Mouse (Mus musculus) thymus, postnatal 0 days (tissue): Measurements from ENCODE around the gene Ak1. TPM values are rescaled to one million over a fixed set of nuclear protein-coding genes. Genes with fewer than 3 reads are reported as not detected.
A peak's percentile ranks its signal among the peaks of the same experiment; 100 is the strongest.

Experiments
- DNase-seq: peaks from one replicate; pipeline ENCODE4 v3.0.0-alpha.2; 2015; ENCODE audit warnings: low spot score
- polyA plus RNA-seq: library from polyadenylated mRNA; unstranded; fragments of >200 nt; fragmentation: Nextera tagmentation; extraction: Ambion mirVana; gene quantifications from 2 replicates; pipeline ENCODE4 v1.2.1, GENCODE M21; 2015

The Ak1 gene
- 2.0 and 2.4 TPM in 2 replicates for polyA plus RNA-seq

DNA sequence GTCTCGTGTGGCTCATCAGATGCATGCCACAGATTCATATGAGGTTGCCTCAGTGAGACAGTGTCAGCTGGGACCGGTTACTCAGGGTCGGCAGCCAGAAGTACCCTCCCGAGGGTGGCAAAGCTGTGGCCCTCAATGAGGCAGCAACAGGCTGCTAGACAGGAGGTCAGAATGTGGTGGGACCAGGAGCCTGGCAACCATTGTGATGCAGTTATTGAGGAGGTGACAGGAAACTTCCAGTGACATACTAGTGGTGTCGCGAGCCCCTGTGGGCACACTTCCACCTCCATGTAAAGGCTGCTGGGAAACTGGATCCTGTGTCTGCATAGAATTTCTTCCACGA lies at the start of gene Ak1:
Ak1 (plus strand) TSS at position 242 of the 343 bp plus-strand sequence.
- DNase-seq, result no peak

DNA sequence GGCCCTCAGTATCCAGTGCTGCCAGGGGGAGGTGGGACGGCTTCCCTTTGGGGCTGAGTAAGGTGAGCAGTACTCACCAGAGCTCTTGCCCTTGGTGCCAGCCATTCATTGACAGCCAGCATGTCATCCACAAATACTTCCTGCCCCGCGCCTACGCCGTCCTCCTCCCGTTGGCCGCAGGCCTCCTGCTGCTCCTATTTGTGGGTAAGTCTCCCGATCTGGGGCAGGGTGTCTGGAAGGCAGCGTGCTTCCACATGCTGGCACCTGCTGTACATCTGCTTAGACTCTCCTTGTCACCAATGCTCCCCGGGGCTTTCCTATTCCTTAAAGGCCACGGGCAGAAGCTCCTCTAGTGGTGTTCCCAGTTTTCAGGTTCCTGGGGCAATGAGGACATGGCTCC lies 49.4 kb upstream of the Ak1 start:
- no peak for DNase-seq

DNA sequence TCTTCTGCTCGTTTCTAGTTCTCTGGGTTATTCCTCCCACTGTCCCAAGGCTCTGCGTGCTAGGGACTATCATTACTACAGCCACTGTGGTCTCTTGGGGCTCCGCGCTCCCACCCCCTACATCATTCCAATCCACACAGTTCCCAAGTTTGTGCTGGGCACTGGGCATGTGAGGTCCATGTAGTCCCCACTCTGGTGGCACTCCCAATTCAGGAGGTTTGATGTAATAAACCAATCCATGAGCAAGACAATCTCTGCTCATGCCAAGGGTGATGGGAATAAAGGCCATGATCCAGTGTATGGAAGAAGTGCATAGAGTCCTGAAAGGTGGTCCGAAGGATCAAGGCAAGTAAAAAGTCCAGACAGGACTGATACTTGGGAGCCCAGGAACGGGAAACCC lies 47.1 kb upstream of the Ak1 start, which contains the start of gene Pip5kl1:
Pip5kl1 (plus strand) TSS at position 301 of the 400 bp plus-strand sequence.
- DNase-seq, result no peak

DNA sequence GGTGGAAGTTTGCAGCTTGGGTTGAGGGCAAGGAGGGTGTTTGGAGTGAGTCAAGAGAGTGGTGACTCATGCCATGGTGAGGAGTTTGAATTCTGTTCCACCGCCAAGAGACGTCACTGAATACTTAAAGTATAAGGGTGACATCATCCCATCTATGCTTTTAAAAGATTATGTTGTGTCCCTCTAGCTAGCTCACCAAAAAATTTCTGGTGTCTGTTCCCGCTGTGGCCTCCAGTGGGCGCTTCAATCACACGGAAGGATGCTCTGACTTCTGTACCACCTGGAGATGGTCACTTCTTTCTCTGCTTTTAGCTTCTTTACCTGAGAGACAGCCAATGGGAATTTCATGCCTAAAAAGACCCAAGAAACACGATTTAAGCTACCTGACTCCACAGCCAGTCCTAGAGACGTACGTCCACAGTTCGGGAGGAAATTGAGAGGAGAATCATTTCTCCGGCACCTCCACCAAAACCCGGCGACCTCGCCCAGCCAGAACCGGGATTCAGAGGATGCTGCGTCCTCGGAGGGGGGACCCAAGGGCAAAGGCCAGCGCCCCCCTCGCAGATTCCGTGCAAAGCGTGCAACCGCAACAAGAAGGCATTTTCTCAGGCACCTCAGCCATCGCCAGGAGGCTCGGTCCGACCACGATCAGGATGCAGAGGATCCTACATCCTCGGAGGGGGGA lies 46.5 kb upstream of the Ak1 start:
- DNase-seq, result peak; percentile 73

DNA sequence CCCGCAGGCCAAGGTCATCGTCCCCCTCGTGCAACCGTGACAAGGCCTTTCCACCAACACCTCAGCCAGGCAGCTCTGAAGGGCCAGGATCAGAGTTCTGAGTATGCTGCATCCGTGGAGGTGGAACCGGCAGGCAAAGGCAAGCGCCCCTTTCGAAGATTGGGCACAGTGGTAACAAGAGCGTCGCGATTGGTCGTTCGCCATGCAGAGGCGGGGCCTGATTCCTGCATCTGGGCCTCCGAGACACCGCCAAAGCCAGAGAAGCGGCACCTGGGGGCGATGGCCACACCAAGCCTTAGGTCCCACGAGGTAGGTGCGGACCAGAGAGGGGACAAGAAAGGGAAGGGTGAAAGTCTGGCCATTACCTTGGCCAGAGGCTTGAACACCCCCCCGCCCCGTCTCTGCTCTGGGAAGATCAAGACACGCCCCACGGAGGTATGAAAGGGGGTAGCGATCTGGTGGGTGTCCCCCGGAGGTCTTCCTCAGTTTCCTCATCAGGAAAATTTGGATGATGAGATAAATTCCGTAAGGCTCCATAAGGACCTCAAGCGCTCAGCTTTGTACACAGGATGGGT lies 45.9 kb upstream of the Ak1 start, which contains the start of gene 9430097D07Rik:
9430097D07Rik (minus strand) TSS at position 99 of the 575 bp plus-strand sequence.
- DNase-seq, result peak; percentile 76

DNA sequence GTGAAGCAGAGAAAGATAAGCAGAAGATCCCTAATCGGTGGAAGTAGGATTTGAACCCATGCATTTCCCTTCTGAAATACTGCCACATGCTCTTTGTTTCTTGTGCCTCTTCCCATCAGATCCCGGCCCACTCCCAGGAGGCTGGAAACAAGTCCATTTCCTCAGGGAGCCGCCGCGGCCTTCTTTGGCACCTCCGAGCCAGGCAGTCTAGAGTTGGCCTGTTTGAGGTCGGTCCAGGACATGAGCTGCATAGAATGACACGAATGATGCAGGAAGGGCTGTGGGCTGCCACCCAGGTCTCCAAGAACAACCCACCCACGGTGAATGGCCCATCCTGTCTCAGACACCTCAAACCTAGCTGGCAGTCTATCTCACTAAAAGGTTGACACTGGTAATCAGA lies 45.0 kb upstream of the Ak1 start:
- DNase-seq, result no peak

DNA sequence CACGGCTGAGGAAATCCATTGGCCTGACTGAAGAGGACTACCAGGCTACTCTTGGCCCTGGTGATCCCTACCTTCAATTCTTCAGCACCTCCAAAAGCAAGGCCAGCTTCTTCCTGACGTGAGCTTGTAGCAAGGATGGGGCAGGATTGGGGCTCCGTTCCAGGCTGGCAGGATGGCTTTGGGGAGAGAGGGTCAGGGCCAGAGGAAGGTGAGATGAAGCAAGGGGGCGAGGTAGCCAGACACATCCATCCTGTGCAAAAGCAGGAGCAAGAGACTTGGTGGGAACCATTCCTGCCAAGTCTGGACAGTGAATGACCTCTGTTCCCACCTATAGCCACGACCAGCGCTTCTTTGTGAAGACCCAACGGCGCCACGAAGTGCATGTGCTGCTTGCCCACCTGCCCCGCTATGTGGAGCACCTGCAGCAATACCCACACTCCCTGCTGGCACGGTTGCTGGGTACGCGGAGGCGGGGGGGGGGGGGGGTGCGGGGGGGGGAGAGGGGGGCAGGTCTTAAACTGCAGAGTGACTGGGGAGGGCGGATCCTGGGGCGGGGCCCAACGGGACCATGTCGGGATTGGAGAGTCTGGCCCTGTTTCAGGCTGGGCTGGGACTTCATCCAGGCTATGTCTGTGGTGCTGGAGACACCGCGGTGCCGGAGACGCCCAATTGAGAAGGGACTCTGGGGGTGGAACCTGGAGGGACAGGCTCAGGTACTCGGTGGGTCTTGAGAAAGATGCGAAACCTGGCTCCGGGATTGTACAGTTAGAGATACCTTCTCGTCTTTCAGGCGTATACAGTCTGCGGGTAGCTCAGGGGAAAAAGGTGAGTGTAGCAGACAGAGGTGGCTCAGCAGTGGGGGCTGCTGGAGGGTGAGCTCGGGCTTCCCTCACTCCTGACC lies 43.2 kb upstream of the Ak1 start:
- no peak for DNase-seq

DNA sequence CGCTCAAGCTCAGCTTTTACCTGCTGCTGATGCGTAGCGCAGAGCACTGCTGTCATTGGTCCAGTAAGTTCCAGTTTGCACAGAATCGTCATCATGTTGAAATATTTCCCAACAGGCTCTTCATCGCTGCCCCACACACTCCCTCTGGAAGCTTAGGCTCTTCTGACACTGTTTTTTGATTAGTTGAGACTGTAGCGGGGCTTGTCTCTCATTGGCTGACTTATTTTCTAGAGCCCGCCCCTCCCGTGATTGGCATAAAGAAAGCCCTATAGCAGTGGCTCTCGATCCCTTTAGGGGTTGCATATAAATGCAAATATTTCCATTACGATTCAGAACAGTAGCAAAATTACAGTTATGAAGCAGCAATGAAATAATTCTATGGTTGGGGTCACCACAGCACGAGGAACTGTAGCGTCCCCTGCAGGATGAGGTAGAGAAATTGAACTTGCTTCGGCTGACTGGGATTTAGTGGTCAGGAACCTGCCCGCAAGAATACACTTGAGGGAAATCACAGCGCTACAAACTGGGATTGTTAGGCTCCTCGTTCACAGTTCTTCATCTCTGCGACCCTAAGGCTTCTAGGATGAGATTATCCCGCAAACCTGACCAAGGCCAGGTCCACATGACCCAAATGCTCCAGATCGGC lies 40.0 kb upstream of the Ak1 start:
- no peak for DNase-seq

DNA sequence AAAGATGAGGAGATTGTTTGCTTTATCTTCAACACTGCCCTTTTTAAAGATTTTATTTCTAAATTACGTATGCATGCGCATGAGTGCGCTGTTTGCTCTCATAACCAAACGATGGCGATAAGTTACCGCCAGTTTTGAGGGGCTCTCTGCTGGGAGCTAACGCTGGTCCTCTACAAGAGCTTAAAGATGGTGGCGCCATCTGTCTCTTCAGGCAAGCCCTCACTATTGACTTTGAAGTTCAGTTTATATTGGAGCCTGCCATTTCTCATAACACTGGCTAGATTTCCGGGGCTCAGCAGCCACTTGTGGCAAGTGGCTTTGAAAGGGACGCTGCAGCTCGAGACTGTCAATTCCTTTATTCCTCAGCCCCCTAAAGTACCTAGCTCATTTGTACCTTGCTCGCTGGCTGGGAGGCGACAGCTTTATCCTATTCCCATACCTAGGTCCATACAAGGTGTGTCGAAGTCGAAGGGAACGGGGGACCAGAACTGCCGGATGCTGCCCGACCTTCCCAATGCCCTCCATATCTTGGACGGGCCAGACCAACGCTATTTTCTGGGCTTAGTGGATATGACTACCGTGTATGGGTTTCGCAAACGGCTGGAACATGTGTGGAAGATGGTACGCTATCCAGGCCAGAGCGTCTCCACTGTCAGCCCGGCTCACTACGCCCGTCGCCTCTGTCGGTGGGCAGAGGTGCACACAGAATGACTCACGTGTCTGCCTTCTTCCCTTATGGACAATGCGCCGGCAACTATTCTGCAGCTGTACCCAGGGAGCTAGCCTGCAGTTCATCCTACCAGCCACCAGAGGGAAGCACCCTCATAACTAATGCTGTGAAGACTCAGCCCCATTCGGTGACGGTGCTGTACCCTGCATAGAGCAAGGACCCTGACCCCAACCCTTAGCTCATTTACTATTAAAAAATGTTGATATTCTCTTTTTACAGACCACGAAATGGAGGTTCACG lies 38.4 kb upstream of the Ak1 start:
- DNase-seq, result peak; percentile 85

DNA sequence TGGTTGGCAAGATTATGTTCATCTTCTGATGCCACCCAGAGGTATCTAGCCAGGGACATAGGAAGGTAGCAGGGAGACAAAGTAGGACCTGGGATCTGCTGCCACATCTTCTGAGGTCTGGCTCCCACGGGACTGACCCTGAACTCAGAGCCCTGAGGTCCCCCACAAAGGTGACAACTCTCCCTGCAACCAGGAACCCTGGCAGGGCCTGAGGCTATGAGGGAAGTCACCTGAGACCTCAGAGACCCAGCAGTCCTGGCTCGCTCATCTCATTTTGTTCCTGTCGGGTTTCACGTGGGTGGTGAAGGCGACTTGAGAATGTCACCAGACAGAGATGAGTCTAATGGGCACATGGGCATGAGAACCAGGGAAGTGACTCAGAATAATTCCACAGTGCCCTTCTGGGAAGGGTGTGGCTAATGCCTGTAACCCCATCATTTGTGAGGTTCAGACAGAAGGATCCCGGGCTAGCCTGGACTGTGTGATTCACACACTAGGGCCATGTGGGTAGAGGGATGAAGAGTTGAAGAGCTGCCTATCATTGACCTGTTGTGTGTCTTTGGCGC lies 36.3 kb upstream of the Ak1 start:
- no peak for DNase-seq

DNA sequence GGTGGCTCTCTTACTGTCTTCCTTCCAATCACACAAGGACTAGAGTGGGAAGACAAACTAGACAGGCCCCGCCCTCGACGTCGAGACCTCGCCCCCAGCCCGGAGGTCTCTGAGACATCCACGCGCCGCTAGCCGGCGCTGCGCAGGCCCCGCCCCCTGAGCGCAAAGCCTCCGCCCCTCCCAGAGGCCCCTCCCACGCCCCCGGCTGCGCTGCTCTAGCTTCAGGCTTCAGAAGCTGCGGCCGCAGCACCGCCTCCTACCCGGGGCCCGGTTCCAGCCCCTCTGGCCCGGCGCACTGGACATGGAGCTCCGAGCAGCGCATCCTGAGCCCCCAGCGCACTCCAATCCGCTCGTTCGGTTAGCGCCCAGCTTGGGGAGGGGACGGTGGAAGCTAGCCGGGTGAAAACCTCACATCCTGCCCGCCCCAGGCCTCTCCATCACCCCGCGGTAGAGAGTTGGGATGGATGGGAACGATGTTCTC lies 34.6 kb upstream of the Ak1 start, which contains the start of gene St6galnac4:
St6galnac4 (plus strand) TSS at position 225 of the 481 bp plus-strand sequence.
- DNase-seq, result peak; percentile 94

DNA sequence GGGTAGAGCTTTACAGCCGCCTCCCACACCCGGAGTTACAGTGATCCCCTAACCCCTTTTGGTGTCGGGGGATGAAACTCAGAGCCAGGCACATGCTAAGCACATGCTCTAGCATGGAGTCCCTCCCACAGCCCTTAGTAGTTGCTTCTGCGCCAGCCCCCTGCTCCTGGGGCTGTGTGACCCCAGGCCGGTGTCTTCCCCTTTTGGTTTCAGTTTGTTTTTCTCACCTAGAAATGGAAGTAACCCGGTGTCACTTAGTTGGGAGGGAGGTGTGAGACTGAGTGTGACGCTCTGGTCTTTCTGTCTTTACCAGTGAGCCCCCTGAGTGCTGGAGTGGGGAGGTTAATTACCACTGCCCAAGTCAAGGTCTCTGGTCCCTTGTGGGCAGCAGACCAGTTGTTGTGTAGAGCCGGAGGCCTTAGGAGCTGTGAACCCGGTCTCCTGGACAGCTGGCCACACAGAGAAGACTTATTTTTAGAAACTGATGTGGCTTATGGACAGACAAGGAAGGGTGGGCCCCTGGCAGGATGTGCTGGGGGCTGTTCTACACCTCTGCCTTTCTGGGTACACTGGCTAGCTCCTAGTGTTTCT lies 33.7 kb upstream of the Ak1 start:
- DNase-seq, result peak; percentile 61

DNA sequence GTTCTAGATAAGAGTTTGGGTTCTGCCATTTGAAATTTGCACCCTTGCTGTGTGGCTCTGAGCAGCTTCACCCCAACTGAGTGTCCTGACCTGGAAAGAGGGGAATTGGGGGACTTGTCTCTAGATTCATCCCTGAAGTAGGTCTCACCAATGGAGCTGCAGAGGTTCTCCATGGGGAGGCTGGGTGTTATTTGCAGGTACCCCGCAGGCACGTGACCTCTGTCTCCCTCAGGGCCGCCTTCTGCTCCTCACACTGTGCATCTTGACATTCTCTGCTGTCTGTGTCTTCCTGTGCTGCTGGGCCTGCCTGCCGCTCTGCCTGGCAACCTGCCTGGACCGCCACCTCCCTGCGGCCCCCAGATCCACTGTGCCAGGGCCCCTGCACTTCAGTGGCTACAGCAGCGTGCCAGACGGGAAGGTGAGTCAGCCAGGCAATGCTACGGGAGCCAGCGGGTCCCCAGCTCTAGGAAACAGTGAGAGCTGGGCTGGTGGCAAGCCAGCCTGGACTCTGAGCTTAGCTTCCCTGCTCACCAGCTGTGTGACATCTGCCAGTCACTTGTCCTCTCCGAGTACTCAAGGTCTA lies 32.3 kb upstream of the Ak1 start:
- DNase-seq, result no peak

DNA sequence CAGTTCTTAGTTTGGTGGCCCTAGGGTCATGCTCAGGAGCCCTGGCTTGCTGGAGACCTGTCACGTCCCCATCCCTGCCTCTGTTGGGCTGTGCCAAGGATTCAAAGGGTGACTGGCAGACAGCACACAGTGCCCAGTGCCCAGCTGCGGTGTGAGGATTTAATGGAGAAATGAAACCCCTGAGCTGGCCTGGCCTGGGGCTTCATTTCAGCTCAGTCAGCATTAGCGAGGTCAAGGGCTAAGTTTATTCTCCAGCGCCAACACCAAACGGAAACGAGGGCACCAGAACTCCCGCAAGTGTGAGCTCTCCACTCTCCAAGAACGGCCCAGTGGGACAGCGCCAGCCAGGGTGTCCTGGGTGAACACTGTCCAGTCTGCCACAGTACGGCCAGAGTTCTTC lies 31.3 kb upstream of the Ak1 start:
- no peak for DNase-seq

DNA sequence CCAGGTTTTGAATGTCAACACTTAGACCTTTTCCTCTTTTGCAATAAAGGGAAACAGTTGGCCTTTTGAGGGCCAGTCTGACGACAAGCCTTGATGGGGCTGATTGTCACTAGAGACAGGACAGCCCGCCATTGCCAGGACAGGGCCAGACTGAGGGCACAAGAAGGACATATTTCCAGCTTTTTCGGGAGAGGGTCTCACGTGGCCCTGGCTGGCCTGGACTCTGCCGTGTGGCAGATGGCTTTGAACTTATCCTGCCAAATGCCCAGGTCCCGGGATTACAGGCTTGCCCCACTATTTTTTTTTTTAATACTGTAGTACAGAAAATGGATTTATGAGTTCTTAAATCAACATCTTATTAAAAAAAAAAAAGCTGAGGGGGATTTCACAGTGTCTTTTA lies 30.3 kb upstream of the Ak1 start:
- no peak for DNase-seq

DNA sequence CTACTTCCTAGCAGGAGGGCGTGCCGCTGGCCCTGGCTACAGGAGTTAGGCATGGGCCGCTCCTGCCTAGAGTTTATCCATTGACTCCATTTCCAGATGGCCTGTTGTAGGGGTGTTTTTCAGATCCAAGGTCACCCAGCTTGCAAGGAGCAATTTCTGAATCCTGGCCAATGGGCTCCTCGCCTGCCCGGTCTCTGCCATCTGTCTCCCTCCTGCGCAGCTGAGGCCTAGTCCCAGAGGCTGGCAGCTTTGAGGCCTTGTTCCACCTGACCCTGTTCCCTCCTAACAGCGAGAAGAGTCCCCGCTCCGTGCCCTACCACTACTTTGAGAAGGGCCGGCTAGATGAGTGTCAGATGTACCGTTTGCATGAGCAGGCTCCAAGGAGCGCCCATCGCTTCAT lies 24.8 kb upstream of the Ak1 start:
- no peak for DNase-seq

DNA sequence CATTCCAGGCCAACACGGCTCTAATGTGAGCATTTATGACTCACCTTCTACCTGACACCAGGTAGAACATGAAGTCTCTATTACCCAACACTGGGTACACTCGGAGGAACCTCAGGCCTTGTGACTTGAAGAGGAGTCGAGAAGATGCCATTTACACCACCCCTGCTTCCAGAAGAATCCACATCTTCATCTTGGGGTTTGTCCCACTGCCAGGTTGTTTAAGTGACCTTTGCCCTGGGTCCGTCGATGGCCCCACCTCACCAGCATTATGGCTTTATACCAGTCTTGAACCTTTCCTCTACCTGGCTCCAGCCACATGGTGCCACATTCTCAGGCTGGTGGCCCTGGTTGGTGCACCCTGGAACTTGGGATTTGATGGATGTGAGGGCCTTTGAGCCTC lies 24.3 kb upstream of the Ak1 start:
- no peak for DNase-seq

DNA sequence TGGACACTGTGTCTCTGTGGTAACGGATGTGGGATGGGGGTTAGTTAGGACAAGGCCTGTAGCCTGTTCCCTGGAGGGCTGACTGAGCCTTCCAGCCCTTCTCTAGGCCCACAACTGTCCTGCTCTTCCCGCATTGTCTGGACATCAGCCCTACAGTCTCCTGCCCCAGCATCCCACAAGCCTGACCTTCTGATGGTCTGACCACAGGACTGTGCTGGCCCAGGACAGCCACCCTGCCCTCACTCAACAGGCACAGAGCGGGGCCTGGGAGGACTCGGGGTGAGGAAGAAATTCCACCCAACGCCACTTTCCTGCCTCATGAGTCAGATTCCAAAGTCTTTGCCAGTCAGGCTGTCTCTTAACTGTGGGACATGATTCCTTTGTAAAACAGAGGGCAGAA lies 23.9 kb upstream of the Ak1 start:
- DNase-seq, result no peak

DNA sequence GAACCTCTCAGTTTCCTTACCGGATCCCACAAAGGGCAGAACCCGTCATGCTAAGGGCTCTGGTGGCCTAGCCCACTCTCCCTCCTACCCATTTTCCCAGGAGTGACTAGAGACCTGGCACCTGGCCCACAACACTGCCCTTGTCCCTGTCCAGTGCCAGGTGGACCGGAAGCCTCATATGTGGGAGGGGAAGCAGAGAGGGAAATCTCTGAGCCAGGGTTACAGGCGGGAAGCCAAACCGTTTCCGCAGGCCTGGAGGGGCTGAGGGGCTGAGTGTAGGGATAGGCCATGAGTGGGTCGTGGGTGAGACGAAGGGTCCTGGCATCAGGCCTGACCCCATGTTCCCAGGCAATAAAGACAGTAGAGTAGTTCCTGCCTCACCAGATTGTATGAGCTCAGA lies 23.1 kb upstream of the Ak1 start:
- no peak for DNase-seq
